Mouse (Mus musculus) midbrain, embryonic 11.5 days (tissue): ENCODE results near the gene Btbd35f24. TPM values are rescaled to one million over a fixed set of nuclear protein-coding genes. Genes with fewer than 3 reads are reported as not detected.
"Not testable (repeated sequence)": the region's sequence is repeated elsewhere in the genome, so short reads cannot be mapped to it uniquely, and the experiment has no call there.

Experiments used
- ATAC-seq: fragments of 200-750 bp; cut with Nextera tagmentation; 2 replicates; pipeline ENCODE4 v1.8.0; 2017; ENCODE audit warnings: moderate TSS enrichment, moderate library complexity; ENCODE audit not compliant: low FRiP score
- DNase-seq: peaks from one replicate; pipeline ENCODE4 v3.0.0; 2015; ENCODE audit warnings: low spot score; ENCODE audit errors: missing footprints
- H3K27ac ChIP-seq: fragments of 300-500 bp; sonication (generic); 2 replicates; pipeline ENCODE4 v1.5.1; 2014; ENCODE audit warnings: low read depth, low read length
- H3K27me3 ChIP-seq: fragments of 300-500 bp; sonication (generic); 2 replicates; pipeline ENCODE4 v1.6.1; 2014; ENCODE audit warnings: mild to moderate bottlenecking, low read length, moderate library complexity, mixed read lengths; ENCODE audit not compliant: control insufficient read depth, insufficient read depth
- H3K36me3 ChIP-seq: fragments of 300-500 bp; sonication (generic); 2 replicates; pipeline ENCODE4 v1.6.1; 2014; ENCODE audit warnings: mild to moderate bottlenecking, low read length, moderate library complexity, mixed read lengths; ENCODE audit not compliant: control insufficient read depth, insufficient read depth
- H3K4me1 ChIP-seq: fragments of 300-500 bp; sonication (generic); 2 replicates; pipeline ENCODE4 v1.6.1; 2014; ENCODE audit warnings: low read length; ENCODE audit not compliant: control insufficient read depth, insufficient read depth
- H3K4me2 ChIP-seq: fragments of 300-500 bp; sonication (generic); 2 replicates; pipeline ENCODE4 v1.6.1; 2014; ENCODE audit warnings: mild to moderate bottlenecking, moderate library complexity
- H3K4me3 ChIP-seq: fragments of 300-500 bp; sonication (generic); 2 replicates; pipeline ENCODE4 v1.5.1; 2014; ENCODE audit warnings: low read depth, low read length
- H3K9ac ChIP-seq: fragments of 300-500 bp; sonication (generic); 2 replicates; pipeline ENCODE4 v1.6.1; 2014; ENCODE audit warnings: low read length
- H3K9me3 ChIP-seq: fragments of 300-500 bp; sonication (generic); 2 replicates; pipeline ENCODE4 v1.6.1; 2016; ENCODE audit warnings: low read length; ENCODE audit not compliant: control insufficient read depth
- WGBS: fragments of 180-500 bp; shearing (Covaris S2); extraction: QIAGEN DNeasy Blood & Tissue Kit; methylation state at CpG from one replicate; pipeline ENCODE4 v1.1.7; 2014; 5-methylcytosine and 5-hydroxymethylcytosine counted together
- polyA plus RNA-seq: library from polyadenylated mRNA; unstranded; fragments of >200 nt; fragmentation: Nextera tagmentation; extraction: Ambion mirVana; gene quantifications from 2 replicates; pipeline ENCODE4 v1.2.1, GENCODE M21; 2014

Gene Btbd35f24
- not detected in 2 replicates for polyA plus RNA-seq

DNA sequence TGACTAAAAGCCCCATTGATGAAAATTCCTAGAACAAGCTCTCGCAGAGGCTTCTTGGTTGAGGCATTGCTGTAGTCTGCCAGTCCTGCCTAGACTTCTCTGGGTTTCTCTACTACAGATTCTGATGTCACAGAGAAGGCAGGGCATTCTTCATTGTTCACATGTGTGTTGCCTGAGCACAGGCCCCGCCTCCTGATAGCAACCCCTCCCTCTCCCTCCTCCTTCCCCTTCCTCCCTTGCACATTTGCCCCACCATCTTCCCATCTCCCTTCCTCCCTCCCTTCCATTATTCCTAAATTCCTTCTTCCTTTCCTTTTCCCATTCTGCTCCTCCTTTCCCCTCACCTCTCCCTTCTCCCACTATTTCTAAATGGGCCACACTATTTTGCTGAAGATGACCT lies at the start of gene Btbd35f24:
Btbd35f24 (minus strand) TSS at position 101 of the 400 bp plus-strand sequence.
- not testable (repeated sequence) for H3K27ac ChIP-seq, H3K4me3 ChIP-seq, H3K36me3 ChIP-seq, H3K4me1 ChIP-seq, H3K27me3 ChIP-seq, H3K9me3 ChIP-seq, DNase-seq, H3K4me2 ChIP-seq, ATAC-seq, H3K9ac ChIP-seq
- 38% methylated on average over 1 of the region's 2 CpGs for WGBS

Other genes starting within 250 kb of the Btbd35f24 start
- not detected in 2 replicates for gene Btbd35f23, start 119.0 kb downstream of the Btbd35f24 start, polyA plus RNA-seq
- gene Btbd35f11, start 247.9 kb upstream of the Btbd35f24 start, polyA plus RNA-seq, result not detected in 2 replicates